Mouse (Mus musculus) olfactory bulb, adult 2 months (tissue): ENCODE results near the gene Nat10.

Experiments used
- CTCF ChIP-seq: fragments of 200-500 bp; IDR thresholded peaks from 2 replicates; pipeline ENCODE4 v1.5.1; 2012; ENCODE audit warnings: low read depth, mild to moderate bottlenecking, low read length, moderate library complexity; ENCODE audit not compliant: insufficient read depth
- POLR2A ChIP-seq: fragments of 200-500 bp; IDR thresholded peaks from 2 replicates; pipeline ENCODE4 v1.6.1; 2012; ENCODE audit warnings: mild to moderate bottlenecking, low read depth, low read length, moderate library complexity; ENCODE audit not compliant: insufficient read depth

DNA sequence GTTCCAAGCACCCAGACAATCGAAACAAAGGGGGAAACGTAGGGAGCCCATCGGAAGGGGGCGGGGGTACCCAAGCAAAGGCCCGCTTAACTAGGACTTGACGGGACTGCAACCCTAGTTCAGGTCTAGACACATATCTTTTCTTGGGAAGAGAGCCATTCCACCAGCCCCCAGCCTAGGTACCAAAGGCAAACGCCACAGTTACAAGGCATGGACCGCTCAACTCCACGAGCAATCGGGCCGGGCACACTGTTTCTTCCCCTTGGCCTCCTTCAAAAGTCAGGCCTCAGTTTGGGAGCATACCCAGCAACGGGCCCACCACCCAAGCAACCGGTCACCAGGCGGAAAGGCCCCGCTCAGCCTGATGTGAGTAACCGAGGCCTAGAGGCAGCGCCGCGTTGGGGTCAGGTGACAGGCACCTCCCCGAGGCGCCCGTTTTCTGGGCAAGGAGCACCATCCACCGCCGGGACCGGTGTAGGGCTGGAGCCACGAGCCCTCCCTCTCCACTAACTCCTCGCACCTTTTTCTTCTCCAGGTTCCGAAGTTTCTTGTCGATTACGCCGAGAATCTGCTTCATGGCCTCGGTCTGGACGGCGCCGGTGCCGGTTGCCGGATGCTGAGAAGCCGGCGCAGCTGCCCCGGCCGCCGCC lies 35.3 kb upstream of the Nat10 start:
- TF ChIP-seq CTCF (no peak), POLR2A (no peak)
